Mouse (Mus musculus) heart, postnatal 0 days (tissue): ENCODE measurements around the gene Sclt1.
"Not testable (repeated sequence)": the region's sequence is repeated elsewhere in the genome, so short reads cannot be mapped to it uniquely, and the experiment has no call there.

Experiments used
- CTCF ChIP-seq: IDR thresholded peaks from 2 replicates; pipeline ENCODE4 v1.5.1; 2016; ENCODE audit warnings: antibody characterized with exemption, control low read depth, low read depth
- EP300 ChIP-seq: IDR thresholded peaks from 2 replicates; pipeline ENCODE4 v1.6.1; 2016; ENCODE audit warnings: antibody characterized with exemption, low read depth

GRCm38 (mm10) chr3:41690114-41690640, 52.1 kb downstream of the Sclt1 start:
- not testable (repeated sequence) for TF ChIP-seq CTCF, EP300
